Mouse (Mus musculus) liver, embryonic 14 days (tissue): ENCODE measurements around the gene Dcpp3. TPM values are rescaled to one million over a fixed set of nuclear protein-coding genes. Genes with fewer than 3 reads are reported as not detected.

ENCODE experiments used
- polyA plus RNA-seq: library from polyadenylated mRNA; depleted of rRNA; stranded (reverse); fragments of >200 nt; gene quantifications from 2 replicates; pipeline ENCODE4 v1.2.3, GENCODE M21; 2012; rRNA removed

Gene Dcpp3
- polyA plus RNA-seq, result not detected in 2 replicates

GRCm38 (mm10) chr17:23917158-23917557 lies at the start of gene Dcpp3:
Gene Dcpp3, plus strand, starts transcription at chr17:23917458.

DNA sequence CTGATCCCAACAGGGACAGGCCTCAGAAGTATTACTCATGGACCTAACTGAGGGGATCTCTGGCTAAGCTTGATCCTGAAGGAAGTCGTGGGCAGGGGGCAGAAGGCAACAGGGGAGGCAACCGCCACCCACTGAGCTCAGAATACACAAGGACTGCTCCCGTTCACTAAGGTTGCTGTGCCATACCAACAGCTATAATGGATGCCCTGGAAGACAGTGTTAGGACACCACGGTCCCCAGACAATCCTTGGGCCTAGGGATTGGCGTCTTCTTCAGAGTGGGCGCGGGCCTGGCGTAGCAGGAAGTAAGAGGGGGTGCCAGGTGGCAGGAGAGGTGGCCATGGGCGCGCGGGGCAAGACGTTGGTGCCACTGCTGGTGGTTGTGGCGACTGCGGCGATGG lies 49.5 kb upstream of the Dcpp3 start, which contains the start of gene Prss21:
Gene Prss21, plus strand, starts transcription at position 301 of the 400 bp plus-strand sequence.

GRCm38 (mm10) chr17:23880576-23880975 lies 36.7 kb upstream of the Dcpp3 start, which contains the start of the genes Dcpp1 and Dcpp2:
Gene Dcpp1, plus strand, starts transcription at chr17:23880876.
Gene Dcpp2, plus strand, starts transcription at chr17:23880880.

GRCm38 (mm10) chr17:23941372-23941771 lies 24.1 kb downstream of the Dcpp3 start, which contains the start of gene Sbp:
Gene Sbp, plus strand, starts transcription at chr17:23941672.

GRCm38 (mm10) chr17:23955174-23955573 lies 37.9 kb downstream of the Dcpp3 start, which contains the start of gene Sbpl:
Gene Sbpl, minus strand, starts transcription at chr17:23955274.

Other genes starting within 250 kb of the Dcpp3 start
- 11.5 and 12.4 TPM in 2 replicates for gene Hcfc1r1, start 243.9 kb upstream of the Dcpp3 start, polyA plus RNA-seq
- gene Thoc6, start 243.6 kb upstream of the Dcpp3 start, polyA plus RNA-seq, result 16.5 and 18.5 TPM in 2 replicates
- 1.6 and 1.8 TPM in 2 replicates for gene Tnfrsf12a, start 240.0 kb upstream of the Dcpp3 start, polyA plus RNA-seq
- gene Cldn6, start 238.2 kb upstream of the Dcpp3 start, polyA plus RNA-seq, result 0.38 and 0.81 TPM in 2 replicates
- gene Cldn9, start 233.4 kb upstream of the Dcpp3 start, polyA plus RNA-seq, result not detected in 2 replicates
- 0.02 and 0.03 TPM in 2 replicates for gene 1520401A03Rik, start 194.7 kb upstream of the Dcpp3 start, polyA plus RNA-seq
- 24.8 and 29.8 TPM in 2 replicates for gene Pkmyt1, start 191.1 kb upstream of the Dcpp3 start, polyA plus RNA-seq
- gene Paqr4, start 176.6 kb upstream of the Dcpp3 start, polyA plus RNA-seq, result 3.6 and 3.8 TPM in 2 replicates
- 0.07 TPM in 1 of 2 replicates, not detected in the other for gene Kremen2, start 171.6 kb upstream of the Dcpp3 start, polyA plus RNA-seq
- 3.9 and 4.2 TPM in 2 replicates for gene Flywch1, start 145.9 kb upstream of the Dcpp3 start, polyA plus RNA-seq
- gene Flywch2, start 131.4 kb upstream of the Dcpp3 start, polyA plus RNA-seq, result 0.78 and 0.93 TPM in 2 replicates
- 104 and 131 TPM in 2 replicates for gene Srrm2, start 126.9 kb upstream of the Dcpp3 start, polyA plus RNA-seq
- gene Elob, start 88.3 kb upstream of the Dcpp3 start, polyA plus RNA-seq, result 283 and 297 TPM in 2 replicates
- gene Prss33, start 81.4 kb upstream of the Dcpp3 start, polyA plus RNA-seq, result not detected in 2 replicates
- gene Prss32, start 73.6 kb upstream of the Dcpp3 start, polyA plus RNA-seq, result not detected in 2 replicates
- gene Prss41, start 73.3 kb upstream of the Dcpp3 start, polyA plus RNA-seq, result 0.11 and 0.14 TPM in 2 replicates
- gene Prss21, start 49.4 kb upstream of the Dcpp3 start, polyA plus RNA-seq, result not detected in 2 replicates
- gene Dcpp1, start 36.6 kb upstream of the Dcpp3 start, polyA plus RNA-seq, result not detected in 2 replicates
- gene Dcpp2, start 36.6 kb upstream of the Dcpp3 start, polyA plus RNA-seq, result not detected in 2 replicates
- gene Sbp, start 24.2 kb downstream of the Dcpp3 start, polyA plus RNA-seq, result 0.02 TPM in 1 of 2 replicates, not detected in the other
- gene Sbpl, start 37.8 kb downstream of the Dcpp3 start, polyA plus RNA-seq, result not detected in 2 replicates
- 0.06 and 0.09 TPM in 2 replicates for gene Prss30, start 63.1 kb downstream of the Dcpp3 start, polyA plus RNA-seq
- gene Prss22, start 80.6 kb downstream of the Dcpp3 start, polyA plus RNA-seq, result 0.05 TPM in 1 of 2 replicates, not detected in the other
- 0.10 TPM in 1 of 2 replicates, not detected in the other for gene Prss27, start 120.7 kb downstream of the Dcpp3 start, polyA plus RNA-seq
- gene Kctd5, start 156.0 kb downstream of the Dcpp3 start, polyA plus RNA-seq, result 9.7 and 11.2 TPM in 2 replicates
- gene Pdpk1, start 233.5 kb downstream of the Dcpp3 start, polyA plus RNA-seq, result 9.2 and 11.4 TPM in 2 replicates
- gene Amdhd2, start 246.3 kb downstream of the Dcpp3 start, polyA plus RNA-seq, result 9.5 and 10.5 TPM in 2 replicates